Comparison of ENCODE assay signal across 14 mouse cellular contexts in genomic region chr7:71386050-71386449, GRCm38 (mm10). TPM values are rescaled to one million over a fixed set of nuclear protein-coding genes. Genes with fewer than 3 reads are reported as not detected.
DNase-seq lines count a peak whose midpoint lies in the region; ATAC-seq lines count a peak whose summit lies in the region.
"Had no signal": no experiment of that assay in that cellular context is flagged by ENCODE, and none has a peak within 500 bp of the region (broad histone marks: within the 10 kb centered on the region; RNA-seq: fewer than 3 reads in every experiment).

No protein-coding gene starts in this region.

- H3K9ac ChIP-seq in kidney, embryonic 14.5 days (ENCODE audit: low read depth, low read length) = no peak overlapping the region
- no peak overlapping the region for H3K9ac ChIP-seq in liver, embryonic 15.5 days
- H3K9ac ChIP-seq: stomach, embryonic 15.5 days had no signal

- peaks cover 32% of the 10 kb centered on the region for H3K4me1 ChIP-seq in kidney, embryonic 14.5 days (ENCODE audit: control insufficient read depth, insufficient read depth, low read length)
- peaks cover 15% of the 10 kb centered on the region for H3K4me1 ChIP-seq in liver, embryonic 15.5 days (replicated peaks)

- no peak; the same call in 1 of the 2 replicates for ATAC-seq in kidney, embryonic 14.5 days (ENCODE audit: low FRiP score, low TSS enrichment)
- ATAC-seq in liver, embryonic 15.5 days (ENCODE audit: insufficient read depth) = peak; percentile 78
- ATAC-seq: inflammation-experienced regulatory T-cells, adult 6 months had no signal

- 13% methylated on average over 6 of the region's 6 CpGs for WGBS in kidney, embryonic 14.5 days
- 1% methylated on average over 6 of the region's 6 CpGs for WGBS in liver, embryonic 15.5 days (ENCODE audit: insufficient replicate concordance)

- H3K36me3 ChIP-seq in kidney, embryonic 14.5 days (ENCODE audit: control insufficient read depth, insufficient read depth, low read length) = no peaks in the 10 kb centered on the region
- H3K36me3 ChIP-seq in liver, embryonic 15.5 days (replicated peaks) = no peaks in the 10 kb centered on the region
- H3K36me3 ChIP-seq: stomach, embryonic 15.5 days had no signal

- no peak overlapping the region for H3K4me3 ChIP-seq in kidney, embryonic 14.5 days (ENCODE audit: low read length)
- no peak overlapping the region for H3K4me3 ChIP-seq in liver, embryonic 15.5 days (replicated peaks)
- H3K4me3 ChIP-seq: left cerebral cortex, adult 2 months; stomach, embryonic 15.5 days had no signal

- no peaks in the 10 kb centered on the region for H3K9me3 ChIP-seq in kidney, embryonic 14.5 days (ENCODE audit: control insufficient read depth, low read length)
- H3K9me3 ChIP-seq in liver, embryonic 15.5 days (replicated peaks) = no peaks in the 10 kb centered on the region
- H3K9me3 ChIP-seq: stomach, embryonic 15.5 days had no signal

- no peaks in the 10 kb centered on the region for H3K27me3 ChIP-seq in kidney, embryonic 14.5 days (ENCODE audit: control insufficient read depth, insufficient read depth, low read length)
- no peaks in the 10 kb centered on the region for H3K27me3 ChIP-seq in liver, embryonic 15.5 days
- H3K27me3 ChIP-seq: stomach, embryonic 15.5 days had no signal

- intact Hi-C loops in gastrocnemius, postnatal 36 days (cut with DNase I) = no loop called here

- H3K4me2 ChIP-seq in kidney, embryonic 14.5 days (replicated peaks; ENCODE audit: low read depth, low read length) = no peak overlapping the region
- H3K4me2 ChIP-seq in liver, embryonic 15.5 days = peak overlapping the region; percentile 7; the same call in 1 of the 2 replicates
- H3K4me2 ChIP-seq: stomach, embryonic 15.5 days had no signal

- no peak for DNase-seq in kidney, adult 18-20 months
- DNase-seq in thymus, postnatal 0 days (ENCODE audit: low spot score) = peak; percentile 5
- no peak for DNase-seq in thymus, postnatal 36 days
- DNase-seq in frontal cortex, adult 2 months (ENCODE audit: extremely low spot score in 1 of 2, low spot score in 1 of 2) = no peak
- no peak for DNase-seq in gastrocnemius, postnatal 36 days
- DNase-seq: lung, postnatal 14 days had no signal

- H3K27ac ChIP-seq in kidney, embryonic 14.5 days (ENCODE audit: low read depth, low read length) = peak overlapping the region; percentile 53; the same call in 1 of the 2 replicates
- H3K27ac ChIP-seq in liver, embryonic 15.5 days (replicated peaks) = 0 out of 2 replicates have a peak overlapping the region, but pooled peaks have one; percentile 14
- H3K27ac ChIP-seq: left cerebral cortex, adult 2 months; stomach, embryonic 15.5 days had no signal

RNA-seq across cellular contexts. Expression of gene Gm10295, which starts 34.8 kb away (rescaled TPM):
- polyA plus RNA-seq in kidney, embryonic 14.5 days (2014; fragmentation: Nextera tagmentation; extraction: Ambion mirVana) = 0.10 TPM in 1 of 2 replicates, not detected in the other
- polyA plus RNA-seq in thymus, postnatal 0 days (2015; fragmentation: Nextera tagmentation; extraction: Ambion mirVana) = not detected in 2 replicates
- not detected in 2 replicates for polyA plus RNA-seq in liver, embryonic 15.5 days (2015; fragmentation: Nextera tagmentation; extraction: Ambion mirVana)
- polyA plus RNA-seq in frontal cortex, adult 2 months (2012; rRNA removed) = not detected in 2 replicates
- total RNA-seq in gastrocnemius, postnatal 36 days (2021) = not detected
- total RNA-seq: gastrocnemius, postnatal 4 days; left cerebral cortex, adult 2 months had no signal
- polyA plus RNA-seq: cortical plate, adult 2 months; forebrain, embryonic 11.5 days; stomach, embryonic 15.5 days had no signal
